Mouse (Mus musculus): ENCODE measurements at regions not wholly inside any gene's neighbourhood (a gene's known extent, or its start where the extent isn't known, plus 50 kb on each side); places are given as distances from the start of the nearest gene placed in this dataset.

- Histone ChIP-seq H3K4me2 (ENCODE audit: low read length) (no peak overlapping the region), H3K27me3 (replicated peaks; ENCODE audit: control insufficient read depth, insufficient read depth, low read length) (no peaks in the 10 kb centered on the region), H3K4me1 (replicated peaks; ENCODE audit: control insufficient read depth, insufficient read depth, low read length) (no peaks in the 10 kb centered on the region), H3K36me3 (ENCODE audit: control insufficient read depth, insufficient read depth) (no peaks in the 10 kb centered on the region), H3K9ac (replicated peaks; ENCODE audit: low read depth, low read length) (no peak overlapping the region), H3K4me3 (replicated peaks; ENCODE audit: low read length) (no peak overlapping the region), H3K9me3 (ENCODE audit: control insufficient read depth, low read length) (no peaks in the 10 kb centered on the region), H3K27ac (ENCODE audit: low read length) (no peak overlapping the region)
- ATAC-seq = no peak
- 83% methylated on average over 3 of the region's 3 CpGs for WGBS
Observed at GRCm38 (mm10) chr6:84383718-84384117, 210.0 kb downstream of the Cyp26b1 start.

GRCm38 (mm10) chr6:84383141-84383540 lies 210.6 kb downstream of the Cyp26b1 start:
- no peaks in the 10 kb centered on the region for H3K9me3 ChIP-seq (ENCODE audit: control insufficient read depth, low read length)
- no peaks in the 10 kb centered on the region for H3K4me1 ChIP-seq (replicated peaks; ENCODE audit: control insufficient read depth, insufficient read depth, low read length)
- ATAC-seq = no peak
- H3K9ac ChIP-seq (replicated peaks; ENCODE audit: low read depth, low read length) = no peak overlapping the region
- no peaks in the 10 kb centered on the region for H3K36me3 ChIP-seq (ENCODE audit: control insufficient read depth, insufficient read depth)
- no peak overlapping the region for H3K27ac ChIP-seq (ENCODE audit: low read length)
- no peak overlapping the region for H3K4me2 ChIP-seq (ENCODE audit: low read length)
- no peaks in the 10 kb centered on the region for H3K27me3 ChIP-seq (replicated peaks; ENCODE audit: control insufficient read depth, insufficient read depth, low read length)
- no peak overlapping the region for H3K4me3 ChIP-seq (replicated peaks; ENCODE audit: low read length)
- 71% methylated on average over 3 of the region's 3 CpGs for WGBS

GRCm38 (mm10) chr6:84381571-84381970 lies 212.1 kb downstream of the Cyp26b1 start:
- Histone ChIP-seq H3K36me3 (ENCODE audit: control insufficient read depth, insufficient read depth) (no peaks in the 10 kb centered on the region), H3K4me1 (replicated peaks; ENCODE audit: control insufficient read depth, insufficient read depth, low read length) (no peaks in the 10 kb centered on the region), H3K27ac (ENCODE audit: low read length) (no peak overlapping the region), H3K4me2 (ENCODE audit: low read length) (no peak overlapping the region), H3K9ac (replicated peaks; ENCODE audit: low read depth, low read length) (no peak overlapping the region), H3K9me3 (ENCODE audit: control insufficient read depth, low read length) (no peaks in the 10 kb centered on the region), H3K27me3 (replicated peaks; ENCODE audit: control insufficient read depth, insufficient read depth, low read length) (no peaks in the 10 kb centered on the region), H3K4me3 (replicated peaks; ENCODE audit: low read length) (no peak overlapping the region)
- no peak for ATAC-seq
- 93% methylated on average over 10 of the region's 10 CpGs for WGBS

GRCm38 (mm10) chr6:84376666-84377065 lies 217.0 kb downstream of the Cyp26b1 start:
- 86% methylated on average over 11 of the region's 11 CpGs for WGBS
- H3K4me3 ChIP-seq (replicated peaks; ENCODE audit: low read length) = no peak overlapping the region
- H3K4me1 ChIP-seq (replicated peaks; ENCODE audit: control insufficient read depth, insufficient read depth, low read length) = no peaks in the 10 kb centered on the region
- H3K27ac ChIP-seq (ENCODE audit: low read length) = no peak overlapping the region
- no peaks in the 10 kb centered on the region for H3K9me3 ChIP-seq (ENCODE audit: control insufficient read depth, low read length)
- H3K36me3 ChIP-seq (ENCODE audit: control insufficient read depth, insufficient read depth) = no peaks in the 10 kb centered on the region
- ATAC-seq = no peak
- no peak overlapping the region for H3K9ac ChIP-seq (replicated peaks; ENCODE audit: low read depth, low read length)
- H3K4me2 ChIP-seq (ENCODE audit: low read length) = no peak overlapping the region
- H3K27me3 ChIP-seq (replicated peaks; ENCODE audit: control insufficient read depth, insufficient read depth, low read length) = no peaks in the 10 kb centered on the region

GRCm38 (mm10) chr6:84375498-84375897 lies 218.2 kb downstream of the Cyp26b1 start:
- Histone ChIP-seq H3K9me3 (ENCODE audit: control insufficient read depth, low read length) (no peaks in the 10 kb centered on the region), H3K9ac (replicated peaks; ENCODE audit: low read depth, low read length) (no peak overlapping the region), H3K4me2 (ENCODE audit: low read length) (no peak overlapping the region), H3K4me3 (replicated peaks; ENCODE audit: low read length) (no peak overlapping the region), H3K27ac (ENCODE audit: low read length) (no peak overlapping the region), H3K36me3 (ENCODE audit: control insufficient read depth, insufficient read depth) (no peaks in the 10 kb centered on the region), H3K27me3 (replicated peaks; ENCODE audit: control insufficient read depth, insufficient read depth, low read length) (no peaks in the 10 kb centered on the region), H3K4me1 (replicated peaks; ENCODE audit: control insufficient read depth, insufficient read depth, low read length) (no peaks in the 10 kb centered on the region)
- 19% methylated on average over 8 of the region's 8 CpGs for WGBS
- ATAC-seq = 0 out of 2 replicates have a peak, but pooled peaks have one; percentile 45

- Histone ChIP-seq H3K4me1 (replicated peaks; ENCODE audit: control insufficient read depth, insufficient read depth, low read length) (no peaks in the 10 kb centered on the region), H3K9me3 (ENCODE audit: control insufficient read depth, low read length) (no peaks in the 10 kb centered on the region), H3K36me3 (ENCODE audit: control insufficient read depth, insufficient read depth) (no peaks in the 10 kb centered on the region), H3K27ac (ENCODE audit: low read length) (no peak overlapping the region), H3K4me2 (ENCODE audit: low read length) (no peak overlapping the region), H3K9ac (replicated peaks; ENCODE audit: low read depth, low read length) (no peak overlapping the region), H3K27me3 (replicated peaks; ENCODE audit: control insufficient read depth, insufficient read depth, low read length) (no peaks in the 10 kb centered on the region), H3K4me3 (replicated peaks; ENCODE audit: low read length) (no peak overlapping the region)
- no peak for ATAC-seq
- 54% methylated on average over 6 of the region's 6 CpGs for WGBS
Observed at GRCm38 (mm10) chr6:84366365-84366764, 227.3 kb downstream of the Cyp26b1 start.

GRCm38 (mm10) chr6:84365914-84366313 lies 227.8 kb downstream of the Cyp26b1 start:
- Histone ChIP-seq H3K9ac (replicated peaks; ENCODE audit: low read depth, low read length) (no peak overlapping the region), H3K9me3 (ENCODE audit: control insufficient read depth, low read length) (no peaks in the 10 kb centered on the region), H3K27ac (ENCODE audit: low read length) (no peak overlapping the region), H3K4me1 (replicated peaks; ENCODE audit: control insufficient read depth, insufficient read depth, low read length) (no peaks in the 10 kb centered on the region), H3K4me2 (ENCODE audit: low read length) (no peak overlapping the region), H3K36me3 (ENCODE audit: control insufficient read depth, insufficient read depth) (no peaks in the 10 kb centered on the region), H3K27me3 (replicated peaks; ENCODE audit: control insufficient read depth, insufficient read depth, low read length) (no peaks in the 10 kb centered on the region), H3K4me3 (replicated peaks; ENCODE audit: low read length) (no peak overlapping the region)
- WGBS = 77% methylated on average over 4 of the region's 4 CpGs
- ATAC-seq = no peak

- WGBS = 7% methylated on average over 2 of the region's 2 CpGs
- Histone ChIP-seq H3K4me2 (ENCODE audit: low read length) (no peak overlapping the region), H3K27ac (ENCODE audit: low read length) (no peak overlapping the region), H3K27me3 (replicated peaks; ENCODE audit: control insufficient read depth, insufficient read depth, low read length) (no peaks in the 10 kb centered on the region), H3K4me1 (replicated peaks; ENCODE audit: control insufficient read depth, insufficient read depth, low read length) (no peaks in the 10 kb centered on the region), H3K9ac (replicated peaks; ENCODE audit: low read depth, low read length) (no peak overlapping the region), H3K36me3 (ENCODE audit: control insufficient read depth, insufficient read depth) (no peaks in the 10 kb centered on the region), H3K9me3 (ENCODE audit: control insufficient read depth, low read length) (no peaks in the 10 kb centered on the region), H3K4me3 (replicated peaks; ENCODE audit: low read length) (no peak overlapping the region)
- no peak for ATAC-seq
Observed at GRCm38 (mm10) chr6:84364964-84365363, 228.7 kb downstream of the Cyp26b1 start.

GRCm38 (mm10) chr6:84362331-84362730 lies 231.4 kb downstream of the Cyp26b1 start:
- Histone ChIP-seq H3K36me3 (ENCODE audit: control insufficient read depth, insufficient read depth) (no peaks in the 10 kb centered on the region), H3K4me3 (replicated peaks; ENCODE audit: low read length) (no peak overlapping the region), H3K27me3 (replicated peaks; ENCODE audit: control insufficient read depth, insufficient read depth, low read length) (no peaks in the 10 kb centered on the region), H3K4me1 (replicated peaks; ENCODE audit: control insufficient read depth, insufficient read depth, low read length) (no peaks in the 10 kb centered on the region), H3K9ac (replicated peaks; ENCODE audit: low read depth, low read length) (no peak overlapping the region), H3K4me2 (ENCODE audit: low read length) (no peak overlapping the region), H3K9me3 (ENCODE audit: control insufficient read depth, low read length) (no peaks in the 10 kb centered on the region), H3K27ac (ENCODE audit: low read length) (no peak overlapping the region)
- ATAC-seq = no peak
- 68% methylated on average over 1 of the region's 1 CpGs for WGBS

- Histone ChIP-seq H3K4me3 (replicated peaks; ENCODE audit: low read length) (no peak overlapping the region), H3K9me3 (ENCODE audit: control insufficient read depth, low read length) (no peaks in the 10 kb centered on the region), H3K4me2 (ENCODE audit: low read length) (no peak overlapping the region), H3K27ac (ENCODE audit: low read length) (no peak overlapping the region), H3K9ac (replicated peaks; ENCODE audit: low read depth, low read length) (no peak overlapping the region), H3K4me1 (replicated peaks; ENCODE audit: control insufficient read depth, insufficient read depth, low read length) (no peaks in the 10 kb centered on the region), H3K27me3 (replicated peaks; ENCODE audit: control insufficient read depth, insufficient read depth, low read length) (no peaks in the 10 kb centered on the region), H3K36me3 (ENCODE audit: control insufficient read depth, insufficient read depth) (no peaks in the 10 kb centered on the region)
- 76% methylated on average over 10 of the region's 10 CpGs for WGBS
- no peak for ATAC-seq
Observed at GRCm38 (mm10) chr6:84357911-84358310, 235.8 kb downstream of the Cyp26b1 start.
